Mouse (Mus musculus) monocyte, adult 2 months (primary cell): Measurements from ENCODE around the gene Golph3.
"Not testable (repeated sequence)": the region's sequence is repeated elsewhere in the genome, so short reads cannot be mapped to it uniquely, and the experiment has no call there.

ENCODE experiments used
- DNase-seq, 2 experiments: peaks; one replicate each; pipeline ENCODE4 v3.0.0; 2022; ENCODE audit warnings: low spot score in 2 of 2, low read depth in 1 of 2

The Golph3 gene

DNA sequence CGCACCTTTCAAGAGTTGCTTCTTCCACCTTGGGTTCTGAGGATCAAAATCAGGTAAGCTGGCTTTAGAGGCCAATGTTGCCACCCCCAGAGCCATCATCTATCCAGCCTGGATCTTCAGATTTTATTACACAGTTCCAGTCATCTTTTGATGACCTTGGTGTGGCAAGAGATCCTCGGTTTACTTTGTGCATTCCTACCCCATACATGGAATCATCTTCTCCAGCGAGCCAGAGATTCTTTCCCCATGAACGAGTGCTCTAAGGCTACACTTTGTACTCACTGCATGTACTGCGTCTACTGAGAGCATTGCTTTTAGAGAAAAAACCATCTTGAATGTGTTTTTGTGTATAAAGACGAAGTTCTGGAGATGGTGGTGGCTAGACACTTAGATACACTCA, 34.0 kb downstream of the Golph3 start:
- no peak for DNase-seq

DNA sequence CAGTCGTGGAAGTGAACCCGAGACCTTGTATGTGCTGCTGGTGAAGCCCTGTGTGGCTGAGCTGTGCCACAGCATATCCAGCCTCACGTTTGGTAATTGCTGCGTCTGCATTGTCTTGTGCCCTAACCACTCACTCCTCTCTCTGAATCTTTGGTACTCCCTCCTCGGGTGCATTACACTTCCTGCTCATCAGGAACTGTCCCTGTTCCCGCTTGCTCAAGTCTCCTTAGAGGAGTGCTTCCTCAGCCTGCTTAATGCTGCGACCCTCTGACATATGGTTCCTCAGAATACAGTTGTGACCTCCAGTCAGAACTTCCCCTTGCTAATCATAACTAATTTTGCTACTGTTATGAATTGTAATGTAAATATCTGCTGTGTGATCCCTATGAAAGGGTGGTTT, 34.7 kb downstream of the Golph3 start:
- no peak for DNase-seq

DNA sequence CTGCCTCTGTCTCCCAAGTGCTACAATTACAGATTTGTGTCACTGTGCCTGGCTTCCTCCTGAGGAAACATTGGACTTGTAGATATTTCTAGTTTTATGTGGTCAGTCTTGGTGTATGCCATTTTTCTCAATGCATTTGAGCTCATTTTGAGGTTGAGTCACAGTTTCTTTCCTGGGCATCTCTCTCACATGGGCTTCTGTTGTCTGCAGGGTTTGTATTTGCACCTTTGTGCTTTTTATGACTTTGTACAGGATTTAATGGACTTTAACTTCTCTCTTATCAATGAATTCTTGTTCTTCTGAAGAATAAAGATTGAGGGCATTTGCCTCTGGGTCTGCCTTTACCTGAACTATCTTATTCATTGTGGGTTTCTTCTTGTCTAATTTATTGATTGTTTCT, 36.2 kb downstream of the Golph3 start:
- no peak for DNase-seq

DNA sequence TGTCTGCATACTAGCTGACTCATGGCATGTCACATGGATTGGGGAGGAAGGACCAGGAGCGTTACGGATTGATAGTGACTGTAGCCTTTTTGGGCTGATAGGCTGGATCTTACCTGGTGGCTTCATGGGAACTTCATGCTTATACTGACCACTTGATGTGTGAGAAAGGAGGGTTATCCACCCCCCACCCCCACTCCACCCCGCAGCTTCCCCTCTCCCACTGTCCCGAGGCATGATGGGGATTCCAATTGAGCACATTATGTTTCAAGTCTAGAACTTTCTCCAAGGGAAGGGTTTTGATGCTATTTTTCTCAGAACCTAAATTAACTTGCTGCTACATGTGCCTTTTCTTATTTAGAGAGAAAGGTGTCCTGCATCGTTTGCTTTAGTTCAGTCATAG, 37.1 kb downstream of the Golph3 start:
- DNase-seq: no peak

DNA sequence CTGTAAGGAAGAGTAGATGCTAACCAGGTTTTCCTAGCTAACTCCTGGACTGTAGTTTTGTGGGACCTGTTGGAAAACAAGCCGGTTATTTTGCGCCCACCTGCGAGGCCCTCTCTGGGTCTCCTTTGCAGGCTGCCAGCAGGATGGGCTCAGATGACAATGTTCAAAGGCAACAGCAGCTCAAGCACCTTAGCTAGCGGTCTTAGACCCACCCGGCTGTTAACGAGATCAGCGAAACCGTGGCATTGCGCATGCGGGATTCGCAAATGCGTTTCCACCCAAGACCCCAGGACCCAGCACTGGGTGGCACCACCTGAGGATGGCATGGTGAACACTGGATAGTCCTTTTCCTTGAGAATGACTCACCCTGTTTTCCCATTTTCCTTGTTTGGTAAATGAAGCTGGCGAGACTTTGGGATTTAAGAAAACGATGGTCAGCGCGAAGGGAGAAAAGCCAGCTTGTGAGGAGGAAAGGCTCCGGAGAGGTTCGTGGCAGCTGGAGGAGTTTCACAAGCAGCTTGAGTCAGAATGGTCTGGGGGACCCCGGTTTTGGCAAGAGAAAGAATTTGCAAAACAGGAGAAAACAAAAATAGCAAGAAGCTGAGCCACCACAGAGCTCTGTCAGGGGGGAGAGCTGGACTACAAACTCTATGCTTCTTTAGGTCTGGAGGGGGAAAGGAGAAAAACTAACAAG, 39.4 kb downstream of the Golph3 start:
- DNase-seq: no peak

DNA sequence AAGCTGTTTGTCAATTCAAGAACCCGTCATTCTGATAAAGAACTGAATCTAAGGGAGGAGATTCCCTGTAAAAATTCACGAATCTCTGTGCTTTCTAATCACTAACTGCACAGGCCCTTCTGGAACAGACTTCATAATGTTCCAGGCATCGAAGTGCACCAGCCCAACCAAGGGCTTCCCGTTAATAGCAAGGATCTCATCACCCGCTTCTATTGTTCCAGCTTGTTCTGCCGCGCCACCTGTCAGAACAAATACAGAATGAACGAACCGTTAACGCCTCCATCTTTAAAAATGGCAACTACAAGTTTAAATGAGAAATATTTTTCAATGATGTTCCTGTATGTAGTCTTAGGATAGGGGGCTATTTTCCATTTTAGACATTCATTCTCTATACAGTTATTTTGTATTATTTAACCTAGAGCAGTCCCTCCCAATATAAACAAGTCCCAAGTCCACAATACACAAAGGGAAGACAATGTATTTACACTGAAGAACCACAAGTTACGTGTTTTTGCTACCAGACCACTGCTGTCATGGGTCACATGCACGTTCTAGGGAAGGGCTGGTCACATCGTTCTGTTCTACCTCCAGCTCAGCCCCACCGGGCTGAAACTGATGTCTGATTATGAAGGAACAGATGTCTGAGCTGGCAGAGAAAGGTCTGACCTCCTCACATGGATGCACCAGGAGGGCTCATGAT, 40.9 kb downstream of the Golph3 start:
- DNase-seq: no peak

DNA sequence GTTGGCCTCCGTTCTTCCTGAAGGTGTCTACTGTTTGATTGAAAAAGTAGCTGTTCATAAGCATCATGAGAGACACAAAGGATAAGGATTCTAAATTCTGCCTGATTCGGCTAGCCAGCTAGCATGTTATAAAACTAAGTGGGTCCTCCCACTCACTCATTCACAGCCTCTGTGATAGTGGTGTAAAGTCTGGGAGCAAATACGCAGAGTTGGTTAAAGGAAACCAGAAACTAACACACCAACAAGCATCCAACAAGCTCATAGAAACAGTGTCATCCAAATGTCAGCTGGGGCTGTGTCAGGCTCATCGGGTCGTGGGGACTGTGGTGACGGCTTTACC, 41.4 kb downstream of the Golph3 start:
- no peak for DNase-seq

DNA sequence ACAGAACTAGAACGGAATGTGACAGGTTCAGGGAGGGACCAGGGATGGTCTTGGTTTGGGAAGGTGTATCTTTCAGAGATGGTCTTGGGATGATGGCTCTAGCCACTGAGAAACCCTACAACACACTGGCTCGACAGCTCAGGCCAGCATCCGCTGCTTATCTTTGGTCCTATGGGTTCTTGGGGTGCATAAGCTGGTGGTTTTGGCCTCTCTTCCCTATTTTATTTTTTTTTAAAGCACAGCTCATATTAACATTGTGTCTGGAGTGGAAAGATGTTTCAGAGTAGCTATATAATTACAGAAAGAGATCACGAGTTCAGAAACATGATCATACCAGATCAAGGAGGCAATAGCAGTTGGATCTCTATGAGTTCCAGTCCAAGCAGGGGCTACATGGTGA, 42.8 kb downstream of the Golph3 start:
- no peak for DNase-seq

DNA sequence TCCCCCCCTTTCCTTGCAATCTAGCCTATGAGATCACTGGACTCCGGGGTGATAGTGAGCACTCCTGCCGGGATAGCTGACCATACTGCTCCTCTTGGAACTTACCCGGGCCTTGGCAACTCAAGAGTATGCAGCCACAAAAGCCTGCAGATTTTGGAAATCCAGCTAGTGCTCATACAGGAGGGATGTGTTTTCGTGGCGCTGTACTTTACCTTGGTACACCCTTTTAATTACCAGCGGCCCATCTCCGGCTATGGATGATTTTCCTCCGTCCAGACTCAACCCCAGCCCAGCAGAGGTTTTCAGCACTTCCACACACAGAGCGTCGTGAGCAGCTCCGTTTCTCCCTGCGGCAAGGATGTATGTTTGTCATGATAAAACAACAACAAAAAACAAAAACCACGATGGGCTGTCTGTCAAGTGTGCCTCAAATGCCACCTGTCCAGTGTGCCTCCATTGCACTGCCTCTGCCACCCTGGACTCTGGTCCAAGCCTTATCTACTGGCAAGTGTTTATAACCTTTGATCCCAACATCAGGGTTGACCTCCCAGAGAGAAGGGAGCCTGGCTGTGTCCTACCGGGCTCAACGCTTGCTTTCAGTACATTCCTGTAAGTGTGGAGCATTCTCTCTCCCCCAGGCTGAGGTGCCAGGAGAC, 44.3 kb downstream of the Golph3 start:
- DNase-seq: no peak

DNA sequence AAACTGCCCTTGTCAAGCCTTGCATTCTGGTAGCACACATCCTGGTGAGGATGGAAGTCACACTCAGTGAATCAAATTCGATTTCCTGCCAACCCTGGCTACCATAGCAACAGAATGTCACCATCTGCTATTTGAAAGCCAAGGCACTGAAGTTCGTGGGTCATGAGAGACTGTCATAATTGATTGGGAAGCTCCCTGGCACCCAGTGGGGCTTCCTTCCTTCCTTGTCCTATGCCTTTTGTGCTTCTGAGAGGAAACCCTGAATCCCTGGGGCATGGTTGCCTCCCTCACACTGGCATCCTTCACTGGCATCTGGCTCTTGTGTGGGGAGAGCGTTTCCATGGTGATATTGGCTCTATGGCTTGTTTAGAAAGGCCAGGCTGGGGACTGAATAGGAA, 44.8 kb downstream of the Golph3 start:
- DNase-seq: no peak

DNA sequence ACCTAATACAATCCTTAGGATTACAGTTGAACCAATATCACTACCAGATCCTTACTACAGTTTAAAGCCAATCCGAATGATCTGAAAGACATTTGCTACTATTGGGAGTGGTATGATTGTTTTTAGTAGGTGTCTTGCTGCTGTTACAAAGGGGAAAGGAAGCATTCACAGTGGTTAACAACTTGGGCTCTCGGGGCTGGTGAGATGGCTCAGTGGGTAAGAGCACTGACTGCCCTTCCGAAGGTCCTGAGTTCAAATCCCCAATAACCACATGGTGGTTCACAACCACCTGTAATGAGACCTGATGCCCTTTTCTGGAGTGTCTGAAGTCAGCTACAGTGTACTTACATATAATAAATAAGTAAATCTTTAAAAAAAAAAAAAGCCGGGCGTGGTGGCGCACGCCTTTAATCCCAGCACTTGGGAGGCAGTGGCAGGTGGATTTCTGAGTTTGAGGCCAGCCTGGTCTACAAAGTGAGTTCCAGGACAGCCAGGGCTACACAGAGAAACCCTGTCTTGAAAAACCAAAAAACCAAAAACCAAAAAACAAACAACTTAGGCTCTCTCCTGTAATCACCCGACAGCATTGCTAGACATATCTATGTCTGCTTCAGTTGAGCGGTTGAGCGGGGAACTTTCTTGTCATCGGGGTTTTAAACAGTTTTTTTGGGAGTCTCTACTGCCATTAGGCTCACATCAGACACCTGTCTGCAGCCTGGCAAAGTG, 45.5 kb downstream of the Golph3 start:
- DNase-seq: not testable (repeated sequence)

DNA sequence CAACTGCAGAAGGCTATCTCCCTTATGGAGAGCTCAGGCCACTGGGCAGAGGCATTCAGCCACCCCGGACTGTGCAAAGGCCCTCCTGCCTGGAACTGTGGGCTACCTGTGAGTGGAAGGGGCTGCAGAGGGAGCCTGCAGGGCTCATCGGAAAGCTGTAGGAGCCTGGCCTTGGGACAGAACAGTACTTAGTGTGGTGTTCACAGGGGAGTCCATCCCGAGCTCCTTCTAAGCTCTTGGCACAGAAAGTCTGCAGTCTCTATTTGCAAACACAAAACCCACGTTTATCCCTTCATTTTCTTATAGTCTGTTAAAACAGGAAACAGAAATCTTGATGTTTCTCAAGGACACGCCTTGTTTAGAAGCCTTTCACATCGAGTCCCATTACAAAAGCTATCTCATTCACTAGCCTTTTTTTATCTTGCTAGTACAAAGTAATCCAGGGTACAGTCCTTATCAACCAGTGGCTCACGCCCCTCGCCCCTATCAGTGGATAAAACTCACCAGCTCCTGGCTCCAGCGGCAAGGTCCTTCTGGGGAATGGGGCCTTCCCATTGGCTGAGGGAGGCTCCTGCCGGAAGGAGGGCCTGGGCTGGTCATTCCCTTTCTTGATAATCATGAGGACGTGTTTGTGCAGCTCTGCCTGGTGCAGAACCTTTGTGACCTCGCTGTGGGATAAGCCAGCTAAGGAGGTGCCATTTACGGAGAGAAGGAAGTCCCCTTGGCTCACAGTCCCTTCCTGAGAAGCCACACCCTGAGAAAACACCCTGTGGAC, 46.2 kb downstream of the Golph3 start:
- no peak for DNase-seq

DNA sequence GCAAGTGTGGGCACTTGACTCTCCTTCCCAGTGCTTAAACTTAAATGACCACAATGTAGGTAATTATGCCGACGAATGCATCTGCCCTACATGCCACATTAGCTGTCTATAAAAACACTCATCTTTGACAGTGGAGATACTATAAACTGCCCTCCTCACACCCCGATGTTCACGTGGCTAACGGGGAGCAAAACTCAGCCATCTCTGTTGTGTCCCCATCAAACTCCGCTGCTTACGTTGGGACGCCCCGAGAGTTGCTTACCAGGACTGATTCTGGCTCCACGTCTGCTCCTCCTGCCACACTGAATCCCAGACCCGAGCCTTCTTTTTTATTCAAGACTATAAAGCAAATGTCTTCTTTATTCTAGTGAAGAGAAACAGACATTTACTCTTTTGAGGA, 47.1 kb downstream of the Golph3 start:
- no peak for DNase-seq

DNA sequence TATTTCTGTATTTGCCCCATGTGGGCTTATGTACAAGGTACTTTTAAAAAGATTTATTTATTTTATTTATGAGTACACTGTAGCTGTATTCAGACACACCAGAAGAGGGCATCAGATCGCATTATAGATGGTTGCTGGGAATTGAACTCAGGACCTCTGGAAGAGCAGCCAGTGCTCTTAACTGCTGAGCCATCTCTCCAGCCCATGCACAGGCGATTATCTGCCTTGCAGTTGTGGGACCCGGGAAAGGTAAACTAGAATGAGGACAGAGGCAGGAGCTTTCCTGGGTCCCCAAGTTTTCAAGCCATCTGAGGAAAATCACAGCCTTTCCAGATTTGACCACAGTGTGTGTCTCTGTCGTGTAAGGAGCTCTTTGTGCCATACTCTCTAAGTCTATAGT, 47.6 kb downstream of the Golph3 start:
- no peak for DNase-seq

DNA sequence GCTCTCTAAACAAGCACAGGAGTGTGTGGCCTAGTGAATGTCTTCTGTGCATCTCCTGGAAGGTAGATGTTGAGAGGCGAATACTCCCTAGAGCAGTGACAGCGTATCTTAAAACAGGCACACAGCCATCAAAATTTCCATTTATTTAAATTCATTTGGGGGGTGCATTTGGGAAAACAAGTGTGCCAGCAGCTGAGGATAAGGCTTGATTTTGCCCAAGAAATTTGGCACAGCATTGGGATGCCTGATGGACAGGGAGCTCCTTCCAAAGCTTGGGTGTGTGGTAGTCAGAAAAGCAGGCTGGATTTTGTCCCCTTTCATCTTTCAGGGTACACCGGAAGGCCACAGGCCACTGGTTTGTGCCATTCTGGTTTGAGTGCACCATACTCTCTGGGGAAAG, 48.8 kb downstream of the Golph3 start:
- DNase-seq: no peak

DNA sequence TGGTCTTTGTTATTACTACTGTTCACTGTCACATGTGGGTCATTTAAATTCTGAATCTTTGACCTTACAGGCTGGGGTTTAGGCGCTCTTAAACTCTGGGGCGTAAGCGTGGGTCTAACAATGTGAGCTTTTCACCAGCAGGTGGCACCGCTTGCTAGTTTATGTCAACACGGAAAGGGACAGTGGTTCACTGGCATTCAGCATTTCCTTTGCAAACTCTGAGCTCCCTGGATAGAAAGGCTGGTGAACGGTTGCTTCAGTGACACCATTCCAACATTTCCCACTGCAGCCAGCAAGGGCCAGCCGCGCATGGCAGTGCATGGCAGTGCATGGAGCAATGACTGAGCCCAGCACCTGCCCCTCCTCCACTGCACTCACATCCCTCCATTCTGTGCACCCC, 49.9 kb downstream of the Golph3 start:
- DNase-seq: peak in 1 of 2 experiments; percentile 41

DNA sequence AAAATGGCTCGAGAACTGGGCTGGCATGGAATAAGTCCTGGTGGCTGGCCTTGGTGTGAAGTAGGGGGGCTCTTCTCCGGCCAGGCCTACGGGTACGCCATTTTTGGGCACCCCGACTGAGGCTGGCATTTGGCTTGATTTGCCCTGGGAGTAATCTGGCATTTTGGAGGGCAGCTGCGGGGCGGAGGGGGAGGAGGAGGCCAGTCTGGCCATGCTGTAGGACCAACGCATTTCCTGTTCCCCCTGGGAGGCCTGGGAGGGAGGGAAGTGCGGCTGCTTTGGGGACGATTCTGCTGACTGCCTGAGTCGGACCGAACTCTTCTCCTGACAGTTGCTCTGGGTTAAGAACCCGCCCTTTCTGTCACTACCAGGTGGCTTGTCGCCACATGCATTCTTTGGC, 52.2 kb downstream of the Golph3 start:
- DNase-seq: no peak

DNA sequence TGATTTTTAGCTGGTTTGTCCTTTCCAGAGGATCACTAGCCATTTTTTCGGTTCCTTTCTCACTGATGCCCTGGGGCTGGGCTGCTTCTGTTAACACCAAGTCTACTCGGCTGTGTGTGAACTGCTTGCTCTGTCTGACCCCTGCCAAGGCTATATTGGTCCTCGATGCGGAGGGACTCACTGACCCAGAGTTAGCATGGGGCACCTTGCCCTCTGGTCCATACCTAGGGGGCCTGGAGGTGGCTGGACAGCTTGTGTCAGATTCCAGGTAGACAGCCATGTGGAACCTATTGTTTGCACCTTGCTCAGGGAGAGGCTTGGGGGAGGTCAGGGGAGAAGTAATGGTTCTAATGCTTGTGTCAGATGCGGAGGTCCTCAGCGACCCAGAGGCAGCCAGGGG, 52.7 kb downstream of the Golph3 start:
- no peak for DNase-seq

DNA sequence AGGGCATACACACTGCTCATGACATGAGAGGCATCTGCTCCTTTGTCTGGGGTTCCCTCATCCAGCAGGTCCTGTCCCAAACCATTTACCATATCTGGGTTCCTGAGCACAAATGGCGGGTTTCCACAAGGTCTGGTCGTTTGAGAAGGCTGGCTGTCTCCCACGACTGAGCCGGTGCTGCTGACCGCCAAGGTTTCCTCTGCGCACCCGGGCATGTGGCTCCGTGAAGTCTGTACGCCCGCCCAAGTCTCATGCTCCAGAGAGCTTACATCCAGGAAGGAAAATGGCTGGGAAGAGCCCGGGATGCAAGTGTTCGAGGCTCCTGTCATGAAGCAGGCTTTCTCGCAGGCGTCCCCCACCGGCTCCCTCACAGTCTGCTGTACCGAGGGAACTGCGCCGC, 53.7 kb downstream of the Golph3 start:
- DNase-seq: no peak

DNA sequence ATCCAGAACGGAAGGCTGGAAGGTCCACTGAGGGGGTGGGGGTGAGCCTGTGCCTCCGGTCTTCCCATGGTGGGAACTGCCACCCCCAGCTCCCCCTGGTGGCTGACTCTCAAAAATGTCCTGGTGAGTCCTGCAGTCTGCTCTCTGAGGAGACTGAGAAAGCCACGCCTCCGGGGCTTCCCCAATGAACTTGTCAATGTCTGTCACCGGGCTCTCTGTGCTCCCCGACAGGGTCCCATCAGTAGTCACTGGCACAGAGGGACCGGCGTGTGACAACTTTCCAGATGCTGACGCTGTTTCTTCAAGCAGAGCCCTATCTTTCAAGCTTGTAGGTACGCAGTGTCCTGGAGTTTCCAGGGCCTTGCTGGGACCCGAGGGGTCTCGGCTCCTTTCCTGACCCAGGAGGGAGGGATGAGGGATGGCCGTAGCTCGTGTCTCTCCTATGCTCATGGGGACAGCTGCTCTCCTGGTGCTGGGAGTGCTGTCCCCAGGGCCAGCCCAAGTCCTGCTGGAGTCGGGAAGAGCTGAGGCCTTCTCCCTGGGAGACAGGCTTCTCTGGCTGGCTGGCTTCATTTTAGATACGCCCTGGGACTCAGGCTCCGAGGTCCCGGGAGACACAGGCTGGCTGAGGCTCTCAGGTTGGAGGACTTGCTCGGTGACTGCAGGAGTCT, 54.5 kb downstream of the Golph3 start:
- DNase-seq: peak; percentile 36 to 69
